Mouse (Mus musculus) heart, adult 2 months (tissue): ENCODE measurements around the gene Pim3. TPM values are rescaled to one million over a fixed set of nuclear protein-coding genes. Genes with fewer than 3 reads are reported as not detected.

ENCODE experiments used
- DNase-seq, 2 experiments: peaks; one replicate each; pipeline ENCODE4 v3.0.0; 2021
- H3K27ac ChIP-seq: fragments of 200-600 bp; 2 replicates; pipeline ENCODE4 v1.8.1; 2022
- H3K27me3 ChIP-seq: fragments of 200-500 bp; 2 replicates; pipeline ENCODE4 v1.6.1; 2012; ENCODE audit warnings: mild to moderate bottlenecking, low read length, inconsistent platforms, mixed read lengths; ENCODE audit not compliant: control insufficient read depth, insufficient read depth
- H3K36me3 ChIP-seq: fragments of 200-500 bp; 2 replicates; pipeline ENCODE4 v1.6.1; 2012; ENCODE audit warnings: low read length, inconsistent platforms; ENCODE audit not compliant: control insufficient read depth, insufficient read depth
- H3K4me1 ChIP-seq: fragments of 200-500 bp; 2 replicates; pipeline ENCODE4 v1.6.1; 2011; ENCODE audit warnings: low read length; ENCODE audit not compliant: control insufficient read depth, insufficient read depth
- H3K4me3 ChIP-seq: fragments of 200-600 bp; 2 replicates; pipeline ENCODE4 v1.8.1; 2022
- H3K79me2 ChIP-seq: fragments of 200-500 bp; replicated peaks from 2 replicates; pipeline ENCODE4 v1.6.1; 2012; ENCODE audit warnings: mild to moderate bottlenecking, inconsistent platforms, low read length, moderate library complexity, mixed read lengths; ENCODE audit not compliant: control insufficient read depth, insufficient read depth
- H3K9ac ChIP-seq: fragments of 200-500 bp; 2 replicates; pipeline ENCODE4 v1.6.1; 2012; ENCODE audit warnings: low read depth, mild to moderate bottlenecking, control low read depth, inconsistent platforms, low read length, mixed read lengths
- CTCF ChIP-seq: fragments of 200-600 bp; IDR thresholded peaks from 2 replicates; pipeline ENCODE4 v1.8.1; 2022; ENCODE audit warnings: antibody characterized with exemption, mild to moderate bottlenecking, moderate library complexity
- EP300 ChIP-seq: fragments of 200-500 bp; IDR thresholded peaks from 2 replicates; pipeline ENCODE4 v1.6.1; 2011; ENCODE audit warnings: low read depth, low read length, control low read depth; ENCODE audit not compliant: insufficient read depth
- POLR2A ChIP-seq: fragments of 200-500 bp; IDR thresholded peaks from 2 replicates; pipeline ENCODE4 v1.6.1; 2011; ENCODE audit warnings: mild to moderate bottlenecking, low read depth, low read length, control low read depth; ENCODE audit not compliant: insufficient read depth
- WGBS: fragments of 180-500 bp; shearing (Covaris S2); methylation state at CpG from one replicate; pipeline ENCODE4 v1.1.7; 2018; 5-methylcytosine and 5-hydroxymethylcytosine counted together
- intact Hi-C: fragments of 180-260 bp; cut with DNase I; formaldehyde crosslinking; loops from one replicate; pipeline ENCODE4 v1.15.1; 2025
- polyA plus RNA-seq: library from polyadenylated mRNA; depleted of rRNA; stranded (reverse); fragments of >200 nt; gene quantifications from 2 replicates; pipeline ENCODE4 v1.2.3, GENCODE M21; 2012
- total RNA-seq, 2 experiments: library from RNA; stranded (reverse); gene quantifications; 2 replicates each; pipeline ENCODE4 v1.2.3; 2021

The Pim3 gene
- total and polyA plus RNA-seq, 3 experiments: 58.8 to 133 (median 95.3) TPM

GRCm38 (mm10) chr15:88858707-88859106 lies 3.3 kb upstream of the Pim3 start:
- TF ChIP-seq POLR2A: no peak
- no peak for TF ChIP-seq EP300
- no peak for TF ChIP-seq CTCF
- no peaks in the 10 kb centered on the region for H3K36me3 ChIP-seq
- H3K79me2 ChIP-seq: no peaks in the 10 kb centered on the region
- peak overlapping the region; percentile 65 for H3K27ac ChIP-seq
- 84% methylated on average over 2 of the region's 2 CpGs for WGBS
- peaks cover 28% of the 10 kb centered on the region for H3K4me1 ChIP-seq
- no peak overlapping the region for H3K9ac ChIP-seq
- DNase-seq: no peak
- intact Hi-C loops: no loop called here
- no peak overlapping the region for H3K4me3 ChIP-seq
- no peaks in the 10 kb centered on the region for H3K27me3 ChIP-seq

GRCm38 (mm10) chr15:88859206-88859970 lies 2.6 kb upstream of the Pim3 start:
- Histone ChIP-seq H3K4me1 (peaks cover 24% of the 10 kb centered on the region), H3K79me2 (no peaks in the 10 kb centered on the region), H3K27me3 (no peaks in the 10 kb centered on the region), H3K27ac (peak overlapping the region; percentile 23; the same call in 1 of the 2 replicates), H3K4me3 (no peak overlapping the region), H3K9ac (no peak overlapping the region), H3K36me3 (no peaks in the 10 kb centered on the region)
- 69% methylated on average over 8 of the region's 8 CpGs for WGBS
- TF ChIP-seq POLR2A: no peak
- no peak for TF ChIP-seq CTCF
- no peak for TF ChIP-seq EP300
- intact Hi-C loops: no loop called here
- DNase-seq: peak in 1 of 2 experiments; percentile 33

DNA sequence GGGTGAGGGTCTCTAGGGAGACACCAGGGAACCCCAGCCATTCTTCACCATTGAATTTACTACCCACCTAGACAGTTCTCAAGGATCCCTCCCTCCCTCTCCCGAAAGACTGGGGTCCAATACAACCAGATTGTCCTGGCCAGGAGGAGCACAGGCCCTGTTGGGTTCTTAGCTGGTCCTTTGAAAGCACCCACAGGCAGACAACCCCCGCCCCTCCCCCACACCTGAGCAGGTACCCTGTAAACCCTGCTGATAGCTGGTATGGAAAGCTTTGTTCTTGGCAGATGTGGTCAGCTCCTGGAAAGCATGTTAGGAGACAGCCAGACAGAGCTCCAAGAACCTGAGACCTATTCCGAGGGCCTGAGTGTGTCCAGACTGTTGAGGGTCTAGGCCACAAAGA lies 1.2 kb upstream of the Pim3 start:
- peak in 1 of 2 experiments; percentile 32 for DNase-seq
- intact Hi-C loops: loop anchor here (10.0 kb wide), 1 partner anchor 614 kb away; the partner anchor contains the start of gene Arsa
- Histone ChIP-seq H3K27me3 (no peaks in the 10 kb centered on the region), H3K9ac (no peak overlapping the region), H3K4me3 (no peak overlapping the region), H3K79me2 (no peaks in the 10 kb centered on the region), H3K36me3 (peaks cover 9% of the 10 kb centered on the region), H3K4me1 (peaks cover 14% of the 10 kb centered on the region), H3K27ac (peak overlapping the region; percentile 98; the same call in 1 of the 2 replicates)
- TF ChIP-seq CTCF: no peak
- TF ChIP-seq EP300: no peak
- TF ChIP-seq POLR2A: no peak
- 90% methylated on average over 3 of the region's 3 CpGs for WGBS

- WGBS: under 1% methylated on average over 93 of the region's 98 CpGs
- H3K9ac ChIP-seq: peak overlapping the region; percentile 98
- peak overlapping the region; percentile 98 for H3K27ac ChIP-seq
- H3K4me1 ChIP-seq: peaks cover 22% of the 10 kb centered on the region
- intact Hi-C loops: loop anchor here (1.0 to 10.0 kb wide), 3 partner anchors 13 to 612 kb away; partner anchors contain the start of gene Arsa
- peak; percentile 76 to 79 for DNase-seq
- H3K36me3 ChIP-seq: peaks cover 16% of the 10 kb centered on the region
- peak overlapping the region; percentile 95 for H3K4me3 ChIP-seq
- no peaks in the 10 kb centered on the region for H3K27me3 ChIP-seq
- TF ChIP-seq EP300: no peak; the same call in 1 of the 2 replicates
- no peak; the same call in 1 of the 2 replicates for TF ChIP-seq POLR2A
- no peak for TF ChIP-seq CTCF
- no peaks in the 10 kb centered on the region for H3K79me2 ChIP-seq
Measured at GRCm38 (mm10) chr15:88862881-88863694, 1.1 kb downstream of the Pim3 start.

- intact Hi-C loops: loop anchor here (1.0 to 10.0 kb wide), 2 partner anchors 24 to 611 kb away; partner anchors contain the start of gene Arsa
- Histone ChIP-seq H3K36me3 (peaks cover 16% of the 10 kb centered on the region), H3K4me3 (peak overlapping the region; percentile 95), H3K27ac (peak overlapping the region; percentile 98), H3K27me3 (no peaks in the 10 kb centered on the region), H3K9ac (peak overlapping the region; percentile 98), H3K4me1 (peaks cover 28% of the 10 kb centered on the region), H3K79me2 (no peaks in the 10 kb centered on the region)
- WGBS: 1% methylated on average over 39 of the region's 39 CpGs
- TF ChIP-seq CTCF: 0 out of 2 replicates have a peak, but pooled peaks have one; percentile 8
- TF ChIP-seq EP300: peak; percentile 93; the same call in 1 of the 2 replicates
- peak; percentile 77; the same call in 1 of the 2 replicates for TF ChIP-seq POLR2A
- DNase-seq: peak; percentile 89 to 96
Measured at GRCm38 (mm10) chr15:88863695-88864231, 1.8 kb downstream of the Pim3 start.
